Mouse (Mus musculus) fat pad, adult 2 months (tissue): ENCODE measurements around the gene Zbtb8a.

Experiments
- DNase-seq: peaks from one replicate; pipeline ENCODE4 v3.0.0-alpha.2; 2011; ENCODE audit warnings: low read depth, low spot score; ENCODE audit errors: extremely low read depth

Gene Zbtb8a

GRCm38 (mm10) chr4:129335216-129336074 is 42.5 kb downstream of the Zbtb8a start, which contains the start of the genes Rbbp4 and Zbtb8os:
Gene Rbbp4 (minus strand): TSS chr4:129335370.
Gene Zbtb8os (plus strand): TSS chr4:129335695.
- peak; percentile 72 for DNase-seq

- no peak for DNase-seq
Observed at GRCm38 (mm10) chr4:129334677-129335215, 43.2 kb downstream of the Zbtb8a start.

- DNase-seq = no peak
Observed at GRCm38 (mm10) chr4:129332846-129333245, 45.1 kb downstream of the Zbtb8a start.

- no peak for DNase-seq
Observed at GRCm38 (mm10) chr4:129326191-129326590, 51.7 kb downstream of the Zbtb8a start.

- peak; percentile 26 for DNase-seq
Observed at GRCm38 (mm10) chr4:129324756-129325155, 53.2 kb downstream of the Zbtb8a start.

- no peak for DNase-seq
Observed at GRCm38 (mm10) chr4:129323491-129323890, 54.4 kb downstream of the Zbtb8a start.

GRCm38 (mm10) chr4:129322042-129322441 is 55.9 kb downstream of the Zbtb8a start:
- DNase-seq = no peak

- DNase-seq = no peak
Observed at GRCm38 (mm10) chr4:129320876-129321275, 57.0 kb downstream of the Zbtb8a start.

GRCm38 (mm10) chr4:129313886-129314285 is 64.0 kb downstream of the Zbtb8a start:
- DNase-seq = no peak

GRCm38 (mm10) chr4:129307936-129308335 is 70.0 kb downstream of the Zbtb8a start:
- no peak for DNase-seq

GRCm38 (mm10) chr4:129304306-129304705 is 73.6 kb downstream of the Zbtb8a start:
- DNase-seq = no peak

GRCm38 (mm10) chr4:129303816-129304215 is 74.1 kb downstream of the Zbtb8a start:
- DNase-seq = no peak
